Mouse (Mus musculus): ENCODE data around the gene Tuba1a. TPM values are rescaled to one million over a fixed set of nuclear protein-coding genes. Genes with fewer than 3 reads are reported as not detected.

Gene Tuba1a
- polyA plus RNA-seq, 1 experiment from 2014 or later, result 8,897 TPM

DNA sequence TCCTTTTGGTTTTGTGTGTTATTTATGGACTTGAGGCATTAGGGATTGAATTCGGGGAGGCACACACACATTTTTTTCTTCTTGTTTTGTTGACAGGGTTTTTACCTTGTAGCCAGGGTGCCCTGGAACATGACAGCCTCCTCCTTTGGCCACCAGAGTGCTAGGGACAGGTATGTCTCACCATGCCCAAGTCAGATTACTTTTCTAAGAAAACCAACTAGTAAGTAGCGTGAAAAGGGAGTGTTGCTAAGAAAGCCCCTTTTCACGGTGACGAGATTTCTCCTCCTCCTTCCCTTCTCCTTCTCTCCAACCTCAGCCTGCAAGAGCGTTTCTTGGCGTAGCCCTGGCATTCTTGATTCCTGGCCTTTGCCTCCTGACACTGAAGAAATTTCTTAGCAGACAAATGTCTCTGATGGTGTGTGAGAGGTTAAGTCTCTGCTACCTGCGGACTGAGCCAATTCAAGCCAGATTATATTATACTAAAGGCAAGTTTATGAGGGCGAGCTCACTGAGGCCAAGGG is 34.2 kb upstream of the Tuba1a start:
- 28% methylated on average over 8 of the region's 8 CpGs for WGBS
- DNase-seq (ENCODE audit: low spot score) (no peak), ATAC-seq (ENCODE audit: low FRiP score) (no peak)
- Histone ChIP-seq H3K36me3 (ENCODE audit: control insufficient read depth, insufficient read depth, low read length) (no peaks in the 10 kb centered on the region), H3K4me3 (ENCODE audit: low read depth, low read length) (peak overlapping the region; percentile 47; the same call in 1 of the 2 replicates), H3K4me1 (replicated peaks; ENCODE audit: control insufficient read depth, insufficient read depth, low read length) (peaks cover 38% of the 10 kb centered on the region), H3K27ac (ENCODE audit: low read depth, low read length) (peak overlapping the region; percentile 96), H3K4me2 (replicated peaks; ENCODE audit: low read depth, low read length) (peak overlapping the region; percentile 72), H3K9me3 (ENCODE audit: control insufficient read depth, low read length) (no peaks in the 10 kb centered on the region), H3K27me3 (ENCODE audit: control insufficient read depth, insufficient read depth, low read length) (no peaks in the 10 kb centered on the region), H3K9ac (ENCODE audit: low read depth, low read length) (peak overlapping the region; percentile 40)

GRCm38 (mm10) chr15:98987077-98987630 is 33.7 kb upstream of the Tuba1a start:
- H3K27me3 ChIP-seq (ENCODE audit: control insufficient read depth, insufficient read depth, low read length), result no peaks in the 10 kb centered on the region
- no peaks in the 10 kb centered on the region for H3K36me3 ChIP-seq (ENCODE audit: control insufficient read depth, insufficient read depth, low read length)
- no peaks in the 10 kb centered on the region for H3K9me3 ChIP-seq (ENCODE audit: control insufficient read depth, low read length)
- H3K4me3 ChIP-seq (ENCODE audit: low read depth, low read length), result peak overlapping the region; percentile 47
- peak overlapping the region; percentile 72 for H3K4me2 ChIP-seq (replicated peaks; ENCODE audit: low read depth, low read length)
- H3K4me1 ChIP-seq (replicated peaks; ENCODE audit: control insufficient read depth, insufficient read depth, low read length), result peaks cover 35% of the 10 kb centered on the region
- ATAC-seq (ENCODE audit: low FRiP score) (peak; percentile 37), DNase-seq (ENCODE audit: low spot score) (peak; percentile 63)
- H3K9ac ChIP-seq (ENCODE audit: low read depth, low read length), result peak overlapping the region; percentile 40
- 9% methylated on average over 7 of the region's 7 CpGs for WGBS
- H3K27ac ChIP-seq (ENCODE audit: low read depth, low read length), result peak overlapping the region; percentile 96

- Histone ChIP-seq H3K9ac (ENCODE audit: low read depth, low read length) (peak overlapping the region; percentile 65), H3K36me3 (ENCODE audit: control insufficient read depth, insufficient read depth, low read length) (no peaks in the 10 kb centered on the region), H3K27me3 (ENCODE audit: control insufficient read depth, insufficient read depth, low read length) (no peaks in the 10 kb centered on the region), H3K4me1 (replicated peaks; ENCODE audit: control insufficient read depth, insufficient read depth, low read length) (peaks cover 25% of the 10 kb centered on the region), H3K9me3 (ENCODE audit: control insufficient read depth, low read length) (no peaks in the 10 kb centered on the region), H3K4me2 (replicated peaks; ENCODE audit: low read depth, low read length) (peak overlapping the region; percentile 72), H3K27ac (ENCODE audit: low read depth, low read length) (peak overlapping the region; percentile 96), H3K4me3 (ENCODE audit: low read depth, low read length) (peak overlapping the region; percentile 47)
- 24% methylated on average over 12 of the region's 12 CpGs for WGBS
- ATAC-seq (ENCODE audit: low FRiP score) (no peak), DNase-seq (ENCODE audit: low spot score) (peak; percentile 53)
Measured at GRCm38 (mm10) chr15:98985982-98986715, 32.6 kb upstream of the Tuba1a start.

GRCm38 (mm10) chr15:98985240-98985981 is 31.9 kb upstream of the Tuba1a start:
- ATAC-seq (ENCODE audit: low FRiP score) (peak; percentile 37), DNase-seq (ENCODE audit: low spot score) (peak; percentile 82)
- H3K9me3 ChIP-seq (ENCODE audit: control insufficient read depth, low read length), result no peaks in the 10 kb centered on the region
- H3K27ac ChIP-seq (ENCODE audit: low read depth, low read length), result peak overlapping the region; percentile 96
- peak overlapping the region; percentile 65 for H3K9ac ChIP-seq (ENCODE audit: low read depth, low read length)
- 4% methylated on average over 29 of the region's 29 CpGs for WGBS
- peak overlapping the region; percentile 72 for H3K4me2 ChIP-seq (replicated peaks; ENCODE audit: low read depth, low read length)
- H3K4me3 ChIP-seq (ENCODE audit: low read depth, low read length), result peak overlapping the region; percentile 47
- H3K4me1 ChIP-seq (replicated peaks; ENCODE audit: control insufficient read depth, insufficient read depth, low read length), result peaks cover 19% of the 10 kb centered on the region
- no peaks in the 10 kb centered on the region for H3K36me3 ChIP-seq (ENCODE audit: control insufficient read depth, insufficient read depth, low read length)
- no peaks in the 10 kb centered on the region for H3K27me3 ChIP-seq (ENCODE audit: control insufficient read depth, insufficient read depth, low read length)

DNA sequence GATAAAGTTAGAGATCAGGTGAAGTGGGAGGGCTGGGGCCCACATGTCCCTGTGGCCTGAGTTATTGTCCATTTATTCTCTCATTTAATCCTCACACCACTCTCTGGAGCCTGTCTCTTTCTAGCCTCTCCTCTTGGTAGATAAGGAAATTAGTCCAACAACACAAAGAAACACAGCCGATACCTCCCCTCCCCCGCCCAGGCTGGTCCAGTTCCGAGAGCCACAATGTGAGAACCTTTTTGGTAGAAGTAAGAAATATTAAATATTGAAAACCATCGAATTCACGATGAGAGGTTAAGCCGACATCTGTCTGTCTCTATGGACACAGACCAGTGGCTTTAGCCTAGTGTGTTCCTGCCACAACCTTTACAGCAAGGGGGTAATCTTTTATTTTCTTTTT is 31.2 kb upstream of the Tuba1a start:
- Histone ChIP-seq H3K4me1 (replicated peaks; ENCODE audit: control insufficient read depth, insufficient read depth, low read length) (peaks cover 14% of the 10 kb centered on the region), H3K9me3 (ENCODE audit: control insufficient read depth, low read length) (no peaks in the 10 kb centered on the region), H3K27ac (ENCODE audit: low read depth, low read length) (peak overlapping the region; percentile 96), H3K4me3 (ENCODE audit: low read depth, low read length) (peak overlapping the region; percentile 47), H3K27me3 (ENCODE audit: control insufficient read depth, insufficient read depth, low read length) (no peaks in the 10 kb centered on the region), H3K4me2 (replicated peaks; ENCODE audit: low read depth, low read length) (peak overlapping the region; percentile 72), H3K36me3 (ENCODE audit: control insufficient read depth, insufficient read depth, low read length) (no peaks in the 10 kb centered on the region), H3K9ac (ENCODE audit: low read depth, low read length) (peak overlapping the region; percentile 65)
- WGBS, result 38% methylated on average over 6 of the region's 6 CpGs
- peak; percentile 63 for DNase-seq (ENCODE audit: low spot score)
- ATAC-seq (ENCODE audit: low FRiP score), result no peak

GRCm38 (mm10) chr15:98983431-98984081 is 30.1 kb upstream of the Tuba1a start:
- Histone ChIP-seq H3K4me2 (replicated peaks; ENCODE audit: low read depth, low read length) (peak overlapping the region; percentile 72), H3K36me3 (ENCODE audit: control insufficient read depth, insufficient read depth, low read length) (no peaks in the 10 kb centered on the region), H3K4me1 (replicated peaks; ENCODE audit: control insufficient read depth, insufficient read depth, low read length) (peaks cover 10% of the 10 kb centered on the region), H3K9me3 (ENCODE audit: control insufficient read depth, low read length) (no peaks in the 10 kb centered on the region), H3K27me3 (ENCODE audit: control insufficient read depth, insufficient read depth, low read length) (no peaks in the 10 kb centered on the region), H3K27ac (ENCODE audit: low read depth, low read length) (peak overlapping the region; percentile 96), H3K4me3 (ENCODE audit: low read depth, low read length) (peak overlapping the region; percentile 47), H3K9ac (ENCODE audit: low read depth, low read length) (peak overlapping the region; percentile 79)
- peak; percentile 80 for ATAC-seq (ENCODE audit: low FRiP score)
- 26% methylated on average over 16 of the region's 16 CpGs for WGBS
- DNase-seq (ENCODE audit: low spot score), result peak; percentile 81

- Histone ChIP-seq H3K9ac (ENCODE audit: low read depth, low read length) (no peak overlapping the region), H3K27me3 (ENCODE audit: control insufficient read depth, insufficient read depth, low read length) (no peaks in the 10 kb centered on the region), H3K27ac (ENCODE audit: low read depth, low read length) (peak overlapping the region; percentile 47), H3K4me3 (ENCODE audit: low read depth, low read length) (no peak overlapping the region), H3K36me3 (ENCODE audit: control insufficient read depth, insufficient read depth, low read length) (no peaks in the 10 kb centered on the region), H3K4me2 (replicated peaks; ENCODE audit: low read depth, low read length) (no peak overlapping the region), H3K9me3 (ENCODE audit: control insufficient read depth, low read length) (no peaks in the 10 kb centered on the region), H3K4me1 (replicated peaks; ENCODE audit: control insufficient read depth, insufficient read depth, low read length) (peaks cover 19% of the 10 kb centered on the region; the same call in 1 of the 2 replicates)
- no peak for DNase-seq (ENCODE audit: low spot score)
- WGBS, result 75% methylated on average over 6 of the region's 6 CpGs
- ATAC-seq (ENCODE audit: low FRiP score), result no peak
Measured at GRCm38 (mm10) chr15:98982100-98982499, 28.6 kb upstream of the Tuba1a start.

DNA sequence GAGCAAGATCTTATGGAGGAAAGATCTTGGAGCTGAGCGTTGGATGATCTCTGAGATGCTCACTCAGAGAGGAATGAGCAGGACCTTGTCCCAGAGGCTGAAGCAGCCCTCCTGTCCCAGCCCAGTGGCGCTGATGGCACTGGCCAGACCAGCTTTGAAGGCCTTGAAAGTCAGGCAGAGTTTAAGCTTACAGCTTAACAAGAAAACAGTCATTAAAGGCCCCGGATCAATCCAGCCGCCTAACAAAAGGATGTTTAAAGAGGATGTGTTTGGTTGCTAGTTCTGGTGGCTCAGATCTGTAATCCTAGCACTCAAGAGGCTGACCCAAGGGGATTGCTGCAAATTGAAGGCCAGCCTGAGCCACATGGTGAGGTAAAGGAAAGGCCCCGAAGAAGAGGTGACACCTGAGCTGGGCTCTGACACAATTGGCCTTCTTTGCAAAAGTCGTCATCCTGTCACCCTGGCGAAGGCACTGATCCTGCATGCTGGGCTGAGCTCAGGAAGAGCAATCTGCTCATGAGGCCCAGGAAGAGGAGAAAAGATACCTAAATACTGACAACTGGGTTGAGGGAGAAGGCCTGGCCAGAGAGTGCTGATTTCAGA is 26.6 kb upstream of the Tuba1a start:
- no peak overlapping the region for H3K27ac ChIP-seq (ENCODE audit: low read depth, low read length)
- no peak for DNase-seq (ENCODE audit: low spot score)
- no peak overlapping the region for H3K4me2 ChIP-seq (replicated peaks; ENCODE audit: low read depth, low read length)
- no peaks in the 10 kb centered on the region for H3K36me3 ChIP-seq (ENCODE audit: control insufficient read depth, insufficient read depth, low read length)
- no peak overlapping the region for H3K9ac ChIP-seq (ENCODE audit: low read depth, low read length)
- no peak for ATAC-seq (ENCODE audit: low FRiP score)
- no peak overlapping the region for H3K4me3 ChIP-seq (ENCODE audit: low read depth, low read length)
- no peaks in the 10 kb centered on the region for H3K9me3 ChIP-seq (ENCODE audit: control insufficient read depth, low read length)
- WGBS, result 51% methylated on average over 7 of the region's 7 CpGs
- H3K27me3 ChIP-seq (ENCODE audit: control insufficient read depth, insufficient read depth, low read length), result no peaks in the 10 kb centered on the region
- peaks cover 22% of the 10 kb centered on the region; the same call in 1 of the 2 replicates for H3K4me1 ChIP-seq (replicated peaks; ENCODE audit: control insufficient read depth, insufficient read depth, low read length)
